Mouse (Mus musculus): ENCODE measurements at regions not wholly inside any gene's neighbourhood (a gene's known extent, or its start where the extent isn't known, plus 50 kb on each side); places are given as distances from the start of the nearest gene placed in this dataset.

DNA sequence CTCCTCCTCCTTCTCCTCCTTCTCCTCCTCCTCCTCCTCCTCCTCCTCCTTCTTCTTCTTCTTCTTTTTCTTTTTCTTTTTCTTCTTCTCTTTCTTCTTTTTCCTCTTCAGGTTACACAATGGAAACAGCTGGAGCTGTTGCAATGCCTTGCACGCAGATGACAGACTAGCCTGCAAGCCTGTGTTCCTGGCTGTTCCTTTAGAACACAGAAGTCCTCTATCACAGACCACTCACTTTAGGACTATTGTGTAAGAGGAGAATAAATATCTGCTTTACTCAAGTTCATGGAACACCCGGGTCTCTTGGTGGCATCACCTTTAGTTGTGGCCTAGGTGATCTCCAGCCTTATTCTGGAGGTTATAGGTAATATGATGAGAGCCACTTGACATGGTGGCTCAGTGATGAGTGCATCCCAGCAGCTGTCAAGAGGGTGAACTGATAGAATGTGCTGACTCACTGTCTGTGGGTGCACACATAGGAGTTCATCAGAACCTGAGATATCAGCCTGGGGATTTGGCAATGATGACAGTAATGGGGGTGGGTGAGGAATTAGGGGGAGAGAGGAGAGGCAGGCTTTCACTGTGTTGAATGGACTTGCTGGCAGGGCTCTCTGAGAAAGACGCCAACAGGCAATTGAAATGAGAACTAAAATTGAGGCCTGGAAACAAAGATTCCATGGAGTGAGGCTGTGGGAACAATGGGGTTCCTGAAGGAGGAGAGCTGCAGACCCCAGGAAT is 207.4 kb downstream of the Gm12728 start:
- WGBS (ENCODE audit: insufficient replicate concordance) = 50% methylated on average over 3 of the region's 3 CpGs
- Histone ChIP-seq H3K4me1 (replicated peaks; ENCODE audit: control insufficient read depth in 2 of 2, insufficient read depth in 2 of 2, low read length in 1 of 2) (no peaks in the 10 kb centered on the region), H3K4me2 (ENCODE audit: low read depth) (no peak overlapping the region), H3K27me3 (ENCODE audit: control insufficient read depth, insufficient read depth, low read length) (no peaks in the 10 kb centered on the region), H3K4me3 (ENCODE audit: insufficient read depth in 1 of 2, low read depth in 2 of 2, low read length in 2 of 2) (no peak overlapping the region), H3K27ac (no peak overlapping the region), H3K9ac (replicated peaks) (no peak overlapping the region), H3K9me3 (ENCODE audit: control insufficient read depth, low read length) (no peaks in the 10 kb centered on the region), H3K36me3 (replicated peaks; ENCODE audit: control insufficient read depth, insufficient read depth, low read depth) (no peaks in the 10 kb centered on the region)
- ATAC-seq (ENCODE audit: insufficient read depth) = no peak
- no peak for DNase-seq (ENCODE audit: low read depth in 3 of 3, low spot score in 3 of 3)
- no peak for TF ChIP-seq CTCF (IDR thresholded peaks at IDR 0.05; ENCODE audit: low read depth)
- TF ChIP-seq EP300 (IDR thresholded peaks at IDR 0.05; ENCODE audit: low read depth) = no peak

DNA sequence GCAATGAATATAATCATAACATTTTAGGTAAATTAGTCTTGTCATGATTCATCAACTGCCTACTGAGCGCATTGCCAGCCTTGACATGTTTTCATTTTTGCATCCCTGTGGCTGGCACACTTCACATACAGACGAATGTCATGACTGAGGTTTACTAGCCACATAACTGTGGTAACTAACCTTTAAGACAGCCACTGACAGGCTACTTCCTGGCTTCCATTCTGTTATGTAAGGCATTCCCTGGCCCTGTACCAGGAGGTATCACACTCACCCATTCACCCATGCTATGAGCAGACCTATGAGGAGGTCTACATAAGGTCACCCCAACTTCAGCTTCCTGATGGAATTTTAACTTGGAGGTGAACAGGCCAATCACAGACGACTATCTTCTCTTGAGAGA is 212.8 kb downstream of the Gm12728 start:
- H3K4me2 ChIP-seq (ENCODE audit: low read depth) = no peak overlapping the region
- no peaks in the 10 kb centered on the region for H3K4me1 ChIP-seq (replicated peaks; ENCODE audit: control insufficient read depth in 2 of 2, insufficient read depth in 2 of 2, low read length in 1 of 2)
- H3K27me3 ChIP-seq (ENCODE audit: control insufficient read depth, insufficient read depth, low read length) = no peaks in the 10 kb centered on the region
- no peak overlapping the region for H3K27ac ChIP-seq
- H3K9ac ChIP-seq (replicated peaks) = no peak overlapping the region
- no peak for ATAC-seq (ENCODE audit: insufficient read depth)
- H3K9me3 ChIP-seq (ENCODE audit: control insufficient read depth, low read length) = no peaks in the 10 kb centered on the region
- TF ChIP-seq CTCF (IDR thresholded peaks at IDR 0.05; ENCODE audit: low read depth) (no peak), EP300 (IDR thresholded peaks at IDR 0.05; ENCODE audit: low read depth) (no peak)
- WGBS (ENCODE audit: insufficient replicate concordance) = 58% methylated on average over 3 of the region's 3 CpGs
- H3K4me3 ChIP-seq (ENCODE audit: insufficient read depth in 1 of 2, low read depth in 2 of 2, low read length in 2 of 2) = no peak overlapping the region
- H3K36me3 ChIP-seq (replicated peaks; ENCODE audit: control insufficient read depth, insufficient read depth, low read depth) = no peaks in the 10 kb centered on the region
- no peak for DNase-seq (ENCODE audit: low read depth in 3 of 3, low spot score in 3 of 3)

DNA sequence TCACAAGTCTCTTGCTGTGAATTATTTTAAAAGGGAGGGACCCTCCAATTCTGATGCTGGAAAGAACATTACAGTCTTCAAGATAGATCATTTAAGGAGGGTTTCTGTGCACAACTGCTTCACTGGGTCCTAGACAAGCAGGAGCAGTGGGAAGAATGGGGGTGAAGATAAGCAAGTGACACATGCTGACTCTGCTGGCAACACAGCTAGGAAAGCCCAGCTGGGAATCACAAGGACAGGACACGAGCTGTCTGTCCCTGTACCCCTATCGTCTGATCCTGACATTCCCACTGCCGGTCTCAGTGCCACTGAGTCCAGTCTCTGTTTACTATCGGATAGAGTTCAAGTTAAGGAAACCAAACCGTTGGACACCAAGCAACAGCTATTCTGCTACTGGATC is 216.3 kb downstream of the Gm12728 start:
- Histone ChIP-seq H3K9me3 (ENCODE audit: control insufficient read depth, low read length) (no peaks in the 10 kb centered on the region), H3K9ac (replicated peaks) (no peak overlapping the region), H3K27ac (no peak overlapping the region), H3K27me3 (ENCODE audit: control insufficient read depth, insufficient read depth, low read length) (no peaks in the 10 kb centered on the region), H3K4me1 (replicated peaks; ENCODE audit: control insufficient read depth in 2 of 2, insufficient read depth in 2 of 2, low read length in 1 of 2) (no peaks in the 10 kb centered on the region), H3K4me2 (ENCODE audit: low read depth) (no peak overlapping the region), H3K4me3 (ENCODE audit: insufficient read depth in 1 of 2, low read depth in 2 of 2, low read length in 2 of 2) (no peak overlapping the region), H3K36me3 (replicated peaks; ENCODE audit: control insufficient read depth, insufficient read depth, low read depth) (no peaks in the 10 kb centered on the region)
- whole genome bisulfite sequencing (ENCODE audit: insufficient replicate concordance) = 68% methylated on average over 5 of the region's 5 CpGs
- ATAC-seq (ENCODE audit: insufficient read depth) = no peak
- no peak for DNase-seq (ENCODE audit: low read depth in 3 of 3, low spot score in 3 of 3)
- TF ChIP-seq EP300 (IDR thresholded peaks at IDR 0.05; ENCODE audit: low read depth) (no peak), CTCF (IDR thresholded peaks at IDR 0.05; ENCODE audit: low read depth) (no peak)

DNA sequence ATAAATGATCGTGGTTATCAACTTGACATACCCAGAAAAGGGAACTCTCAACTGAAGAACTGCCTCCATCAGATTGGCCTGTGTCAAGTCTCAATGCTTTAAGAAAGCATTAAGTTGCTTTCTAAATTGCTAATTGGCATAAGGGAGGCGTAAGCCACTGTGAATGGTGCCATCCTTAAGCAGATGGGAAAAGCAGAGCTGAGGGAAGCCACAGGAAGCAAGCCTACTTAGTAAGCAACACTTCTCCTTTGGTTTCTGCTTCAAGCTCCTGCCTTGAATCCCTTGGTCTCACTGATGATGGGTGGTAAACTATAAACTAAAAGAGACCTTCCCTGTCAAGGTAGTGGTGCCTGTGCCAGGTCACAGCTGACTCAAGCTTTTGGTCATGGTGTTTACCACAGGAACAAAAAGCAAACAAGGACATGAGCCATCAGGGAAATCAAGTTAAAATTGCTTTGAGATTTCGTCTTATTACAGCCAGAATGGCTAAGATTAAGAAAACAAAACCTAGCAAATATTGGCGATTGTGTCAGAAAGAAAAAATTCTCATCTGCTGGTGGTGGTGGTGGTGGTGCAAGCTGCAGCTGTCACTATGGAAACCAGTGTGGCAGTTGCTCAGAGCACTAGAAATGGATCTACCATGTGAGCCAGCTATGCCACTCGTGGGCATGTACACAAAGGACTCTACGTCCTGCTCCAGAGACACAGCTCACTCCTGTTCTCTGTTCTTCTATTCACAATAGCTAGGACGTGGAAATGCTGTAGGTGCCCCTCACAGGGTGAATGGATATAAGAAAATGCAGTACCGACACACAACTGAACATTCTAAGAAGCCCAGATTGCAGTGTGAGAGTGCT is 217.9 kb downstream of the Gm12728 start:
- ATAC-seq (ENCODE audit: insufficient read depth) = no peak
- H3K36me3 ChIP-seq (replicated peaks; ENCODE audit: control insufficient read depth, insufficient read depth, low read depth) = no peaks in the 10 kb centered on the region
- DNase-seq (ENCODE audit: low read depth in 3 of 3, low spot score in 3 of 3) = no peak
- H3K4me2 ChIP-seq (ENCODE audit: low read depth) = no peak overlapping the region
- no peaks in the 10 kb centered on the region for H3K9me3 ChIP-seq (ENCODE audit: control insufficient read depth, low read length)
- no peaks in the 10 kb centered on the region for H3K27me3 ChIP-seq (ENCODE audit: control insufficient read depth, insufficient read depth, low read length)
- H3K9ac ChIP-seq (replicated peaks) = no peak overlapping the region
- TF ChIP-seq CTCF (IDR thresholded peaks at IDR 0.05; ENCODE audit: low read depth) (no peak), EP300 (IDR thresholded peaks at IDR 0.05; ENCODE audit: low read depth) (no peak)
- no peak overlapping the region for H3K27ac ChIP-seq
- no peak overlapping the region for H3K4me3 ChIP-seq (ENCODE audit: insufficient read depth in 1 of 2, low read depth in 2 of 2, low read length in 2 of 2)
- WGBS (ENCODE audit: insufficient replicate concordance) = 49% methylated on average over 8 of the region's 8 CpGs
- H3K4me1 ChIP-seq (replicated peaks; ENCODE audit: control insufficient read depth in 2 of 2, insufficient read depth in 2 of 2, low read length in 1 of 2) = no peaks in the 10 kb centered on the region

DNA sequence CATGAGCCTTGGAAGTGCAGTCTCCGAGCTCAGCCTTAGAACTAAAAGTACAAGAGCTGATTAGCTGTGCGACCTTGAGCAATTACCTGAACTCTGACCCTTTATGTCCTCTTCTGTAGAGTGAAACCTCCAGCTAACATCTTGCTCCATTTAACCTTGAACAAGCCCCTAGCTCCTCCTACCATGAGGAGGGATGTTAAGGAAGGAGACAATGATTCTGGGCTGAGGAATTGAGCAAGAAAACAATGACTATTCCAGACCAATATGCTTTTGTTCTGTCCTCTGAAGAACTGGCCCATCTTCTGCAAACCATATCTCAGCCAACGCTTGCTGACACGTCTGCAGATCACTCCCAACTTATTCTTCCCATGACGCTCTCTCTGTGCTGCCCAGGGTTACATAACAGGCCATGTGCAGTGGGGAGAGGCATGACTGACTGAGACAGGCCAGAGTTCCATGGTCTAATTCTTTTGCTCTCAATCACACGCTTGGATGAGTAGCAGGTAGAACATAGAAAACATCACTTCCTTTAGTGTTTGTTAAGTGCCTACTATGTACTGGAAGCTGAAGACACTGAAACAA is 227.5 kb downstream of the Gm12728 start:
- no peak overlapping the region for H3K9ac ChIP-seq (replicated peaks)
- no peaks in the 10 kb centered on the region for H3K9me3 ChIP-seq (ENCODE audit: control insufficient read depth, low read length)
- no peak for DNase-seq (ENCODE audit: low read depth in 3 of 3, low spot score in 3 of 3)
- no peak for TF ChIP-seq CTCF (IDR thresholded peaks at IDR 0.05; ENCODE audit: low read depth)
- no peak for TF ChIP-seq EP300 (IDR thresholded peaks at IDR 0.05; ENCODE audit: low read depth)
- WGBS (ENCODE audit: insufficient replicate concordance) = 58% methylated on average over 6 of the region's 6 CpGs
- H3K27me3 ChIP-seq (ENCODE audit: control insufficient read depth, insufficient read depth, low read length) = no peaks in the 10 kb centered on the region
- H3K27ac ChIP-seq = no peak overlapping the region
- H3K4me1 ChIP-seq (replicated peaks; ENCODE audit: control insufficient read depth in 2 of 2, insufficient read depth in 2 of 2, low read length in 1 of 2) = no peaks in the 10 kb centered on the region
- H3K36me3 ChIP-seq (replicated peaks; ENCODE audit: control insufficient read depth, insufficient read depth, low read depth) = no peaks in the 10 kb centered on the region
- H3K4me2 ChIP-seq (ENCODE audit: low read depth) = no peak overlapping the region
- no peak for ATAC-seq (ENCODE audit: insufficient read depth)
- H3K4me3 ChIP-seq (ENCODE audit: insufficient read depth in 1 of 2, low read depth in 2 of 2, low read length in 2 of 2) = no peak overlapping the region

Data from liver, embryonic 14.5 days (tissue).